Mouse (Mus musculus) spleen, adult 2 months (tissue): ENCODE data around the gene Minpp1.

ENCODE experiments used
- CTCF ChIP-seq: fragments of 200-500 bp; IDR thresholded peaks from 2 replicates; pipeline ENCODE4 v1.5.1; 2011; ENCODE audit warnings: mild to moderate bottlenecking, inconsistent platforms; ENCODE audit not compliant: insufficient read depth, insufficient read length, insufficient replicate concordance; ENCODE audit errors: extremely low read depth
- POLR2A ChIP-seq: fragments of 200-500 bp; IDR thresholded peaks from 2 replicates; pipeline ENCODE4 v1.6.1; 2011; ENCODE audit warnings: low read depth, low read length, inconsistent platforms

- no peak for TF ChIP-seq CTCF
- TF ChIP-seq POLR2A: no peak
These were observed 35.9 kb downstream of the Minpp1 start for GRCm38 (mm10) chr19:32521446-32521845.
